Mouse (Mus musculus) megakaryocyte, embryonic 14.5 days (primary cell): ENCODE measurements around the gene Spag9. TPM values are rescaled to one million over a fixed set of nuclear protein-coding genes. Genes with fewer than 3 reads are reported as not detected.

Source experiments
- H3K27me3 ChIP-seq: replicated peaks from 2 replicates; pipeline ENCODE3; 2012; ENCODE audit warnings: inconsistent platforms
- H3K36me3 ChIP-seq: replicated peaks from 2 replicates; pipeline ENCODE3; 2012; ENCODE audit warnings: low read length, inconsistent platforms, mixed read lengths
- H3K4me1 ChIP-seq: 2 replicates; pipeline ENCODE4 v1.6.1; 2012; ENCODE audit warnings: inconsistent platforms
- H3K4me3 ChIP-seq: replicated peaks from 2 replicates; pipeline ENCODE3; 2012; ENCODE audit warnings: moderate library complexity, mild to moderate bottlenecking, inconsistent platforms
- H3K9me3 ChIP-seq: 2 replicates; pipeline ENCODE4 v1.6.1; 2012; ENCODE audit warnings: inconsistent platforms
- FLI1 ChIP-seq: IDR thresholded peaks from 2 replicates; pipeline ENCODE4 v1.6.1; 2012; ENCODE audit warnings: low read length, inconsistent platforms, mixed read lengths
- GATA1 ChIP-seq: IDR thresholded peaks from 3 replicates; pipeline ENCODE4 v1.6.1; 2012; ENCODE audit warnings: mixed read lengths, low read length, inconsistent platforms, borderline replicate concordance
- polyA plus RNA-seq: library from polyadenylated mRNA; stranded (reverse); fragments of >175 nt; gene quantifications from 2 replicates; pipeline ENCODE4 v1.2.3, GENCODE M21; 2012; ENCODE audit warnings: low replicate concordance; ENCODE audit not compliant: insufficient read depth

Gene Spag9
- polyA plus RNA-seq, 1 experiment = 2.9 TPM

GRCm38 (mm10) chr11:94148105-94148696, 152.3 kb downstream of the Spag9 start:
- Histone ChIP-seq H3K27me3 (peaks cover 92% of the 10 kb centered on the region), H3K4me1 (peaks cover 27% of the 10 kb centered on the region), H3K4me3 (no peak overlapping the region), H3K9me3 (no peaks in the 10 kb centered on the region), H3K36me3 (no peaks in the 10 kb centered on the region)
- no peak for TF ChIP-seq GATA1
- TF ChIP-seq FLI1 = no peak

- Histone ChIP-seq H3K27me3 (peaks cover 91% of the 10 kb centered on the region), H3K9me3 (no peaks in the 10 kb centered on the region)
Observed at GRCm38 (mm10) chr11:94148931-94149491, 153.1 kb downstream of the Spag9 start.

GRCm38 (mm10) chr11:94149509-94150259, 153.8 kb downstream of the Spag9 start:
- peak overlapping the region; percentile 89 for H3K4me3 ChIP-seq
- TF ChIP-seq FLI1 (no peak), GATA1 (no peak)
- no peaks in the 10 kb centered on the region for H3K9me3 ChIP-seq
- H3K27me3 ChIP-seq = peaks cover 88% of the 10 kb centered on the region
- peaks cover 27% of the 10 kb centered on the region for H3K4me1 ChIP-seq
- no peaks in the 10 kb centered on the region for H3K36me3 ChIP-seq

More at GRCm38 (mm10) chr11:94148931-94149491, 153.1 kb downstream of the Spag9 start:
- Histone ChIP-seq H3K4me1 (peaks cover 27% of the 10 kb centered on the region), H3K4me3 (peak overlapping the region; percentile 89), H3K36me3 (no peaks in the 10 kb centered on the region)
- TF ChIP-seq GATA1 = no peak
- no peak for TF ChIP-seq FLI1

DNA sequence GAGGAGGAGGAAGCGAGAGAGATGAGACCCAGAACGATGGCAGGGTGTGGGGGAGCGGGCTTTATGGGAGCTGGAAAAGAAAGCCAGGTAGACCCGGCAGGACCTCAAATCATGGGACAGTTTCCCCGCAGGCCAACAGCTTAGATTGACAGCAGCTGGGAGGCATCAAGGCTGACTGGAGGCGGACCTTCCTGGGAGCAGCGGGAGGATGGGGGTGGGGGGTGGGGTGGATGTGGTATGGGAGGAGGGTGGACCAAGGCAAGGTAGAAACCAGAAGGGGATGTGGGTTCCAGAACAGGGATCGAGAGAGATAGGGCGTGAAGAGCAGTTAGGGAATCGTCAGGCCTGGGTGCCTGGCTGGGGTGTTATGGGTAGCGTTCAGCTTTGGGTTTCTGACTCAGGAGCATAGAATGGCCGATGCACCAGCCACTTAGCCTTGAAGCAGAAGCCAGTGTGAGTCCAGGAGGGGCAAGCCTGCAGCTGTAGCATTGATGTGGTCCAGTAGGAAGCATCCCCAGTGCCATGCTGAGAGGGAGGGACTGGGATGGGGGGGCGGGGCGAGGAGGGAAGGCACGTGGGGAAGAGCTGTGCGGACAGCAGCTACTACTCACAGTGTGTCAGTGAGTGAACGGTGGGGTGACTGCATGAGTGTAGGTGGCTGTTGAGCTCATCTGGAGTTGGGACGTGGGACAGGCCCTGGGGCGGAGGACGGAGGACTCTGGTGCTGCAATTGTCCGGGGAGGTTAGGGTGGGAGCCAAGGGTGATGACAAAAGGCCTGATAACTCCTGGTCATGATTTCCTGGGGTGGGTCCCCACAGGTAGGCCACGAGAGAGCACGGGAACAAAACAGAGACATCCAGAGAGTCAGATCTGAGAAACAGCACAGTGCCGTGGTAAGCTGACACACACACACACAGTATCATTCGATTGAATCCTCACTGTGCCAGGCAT, 154.9 kb downstream of the Spag9 start:
- Histone ChIP-seq H3K4me3 (no peak overlapping the region), H3K36me3 (no peaks in the 10 kb centered on the region), H3K9me3 (no peaks in the 10 kb centered on the region), H3K27me3 (peaks cover 86% of the 10 kb centered on the region), H3K4me1 (peaks cover 26% of the 10 kb centered on the region)
- TF ChIP-seq FLI1 = no peak
- TF ChIP-seq GATA1 = no peak

- Histone ChIP-seq H3K4me1 (peaks cover 30% of the 10 kb centered on the region), H3K36me3 (no peaks in the 10 kb centered on the region), H3K4me3 (no peak overlapping the region), H3K27me3 (peaks cover 79% of the 10 kb centered on the region), H3K9me3 (no peaks in the 10 kb centered on the region)
- TF ChIP-seq GATA1 (no peak), FLI1 (no peak)
Observed at GRCm38 (mm10) chr11:94154201-94154600, 158.3 kb downstream of the Spag9 start.

DNA sequence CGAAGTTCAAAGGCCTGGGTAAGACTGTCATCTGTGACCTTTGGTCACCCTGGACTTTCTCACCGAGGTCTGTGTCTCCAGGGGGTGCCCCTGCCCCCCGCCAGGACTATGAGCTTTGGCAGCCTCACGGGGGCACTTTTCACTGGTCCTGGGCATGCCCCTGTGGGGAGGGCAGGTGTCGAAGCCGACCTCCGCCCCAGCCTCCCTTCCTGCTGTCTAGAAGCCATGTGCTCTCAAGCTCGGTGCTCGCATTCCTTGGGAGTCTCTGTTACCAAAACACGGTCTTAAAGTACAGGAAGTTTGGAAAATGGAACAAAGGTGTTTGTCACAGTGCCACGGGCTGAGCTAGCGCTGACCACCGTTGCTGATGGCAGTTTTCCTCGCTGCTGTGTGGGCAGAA, 162.6 kb downstream of the Spag9 start:
- Histone ChIP-seq H3K36me3 (no peaks in the 10 kb centered on the region), H3K4me3 (no peak overlapping the region), H3K27me3 (peaks cover 57% of the 10 kb centered on the region), H3K9me3 (no peaks in the 10 kb centered on the region), H3K4me1 (peaks cover 42% of the 10 kb centered on the region)
- no peak for TF ChIP-seq GATA1
- no peak for TF ChIP-seq FLI1

GRCm38 (mm10) chr11:94159066-94159880, 163.4 kb downstream of the Spag9 start:
- H3K9me3 ChIP-seq = no peaks in the 10 kb centered on the region
- no peaks in the 10 kb centered on the region for H3K36me3 ChIP-seq
- peaks cover 42% of the 10 kb centered on the region for H3K4me1 ChIP-seq
- H3K4me3 ChIP-seq = no peak overlapping the region
- no peak for TF ChIP-seq FLI1
- TF ChIP-seq GATA1 = no peak
- peaks cover 60% of the 10 kb centered on the region for H3K27me3 ChIP-seq

DNA sequence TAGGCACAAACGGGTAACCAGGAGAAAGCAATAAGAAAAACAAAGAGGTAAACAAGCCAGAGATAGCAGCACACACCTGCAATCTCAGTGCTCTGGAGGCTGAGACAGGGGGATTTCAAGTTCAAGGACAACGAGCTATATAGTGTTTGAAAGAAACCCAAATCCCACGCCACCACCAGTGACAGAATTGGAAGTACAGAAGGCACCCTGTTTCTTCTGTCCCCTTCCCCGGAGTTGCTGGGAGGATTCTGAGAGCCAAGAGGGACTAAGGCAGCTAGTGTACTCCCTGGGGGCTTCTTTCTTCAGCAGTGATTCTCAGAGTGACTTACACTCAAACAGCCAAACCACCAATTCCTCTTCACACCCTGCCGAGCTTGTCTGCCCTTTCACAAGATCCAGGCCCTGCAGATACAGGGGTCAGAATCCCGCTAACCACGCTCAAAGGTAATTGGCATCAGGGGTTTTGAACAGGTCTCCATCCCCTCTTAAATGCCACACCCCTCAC, 164.1 kb downstream of the Spag9 start:
- no peaks in the 10 kb centered on the region for H3K36me3 ChIP-seq
- H3K27me3 ChIP-seq = peaks cover 61% of the 10 kb centered on the region
- no peaks in the 10 kb centered on the region for H3K9me3 ChIP-seq
- H3K4me3 ChIP-seq = no peak overlapping the region
- peaks cover 42% of the 10 kb centered on the region for H3K4me1 ChIP-seq
- TF ChIP-seq GATA1 = no peak
- no peak for TF ChIP-seq FLI1
